Mouse (Mus musculus) thymus, adult 2 months (tissue): ENCODE measurements at regions not wholly inside any gene's neighbourhood (a gene's known extent, or its start where the extent isn't known, plus 50 kb on each side); places are given as distances from the start of the nearest gene placed in this dataset.

Source experiments
- DNase-seq: peaks from one replicate; pipeline ENCODE4 v3.0.0; 2021
- H3K27ac ChIP-seq: fragments of 200-500 bp; 2 replicates; pipeline ENCODE4 v1.5.1; 2012; ENCODE audit warnings: low read length, control low read depth; ENCODE audit not compliant: control insufficient read depth, insufficient read depth
- H3K27me3 ChIP-seq: fragments of 200-500 bp; 2 replicates; pipeline ENCODE4 v1.6.1; 2012; ENCODE audit warnings: mild to moderate bottlenecking, low read length, moderate library complexity, mixed read lengths; ENCODE audit not compliant: control insufficient read depth, insufficient read depth
- H3K36me3 ChIP-seq: fragments of 200-500 bp; 2 replicates; pipeline ENCODE4 v1.6.1; 2012; ENCODE audit warnings: mild to moderate bottlenecking, low read length, moderate library complexity; ENCODE audit not compliant: control insufficient read depth, insufficient read depth
- H3K4me1 ChIP-seq: fragments of 200-500 bp; replicated peaks from 2 replicates; pipeline ENCODE4 v1.6.1; 2012; ENCODE audit warnings: low read length; ENCODE audit not compliant: control insufficient read depth, insufficient read depth
- H3K4me3 ChIP-seq: fragments of 200-500 bp; 2 replicates; pipeline ENCODE4 v1.5.1; 2012; ENCODE audit warnings: mild to moderate bottlenecking, low read length, control low read depth, moderate library complexity; ENCODE audit not compliant: control insufficient read depth, insufficient read depth
- CTCF ChIP-seq: fragments of 200-500 bp; IDR thresholded peaks from 2 replicates; pipeline ENCODE4 v1.5.1; 2012; ENCODE audit warnings: mild to moderate bottlenecking, control low read depth, low read length, moderate library complexity, borderline replicate concordance; ENCODE audit not compliant: control insufficient read depth, poor library complexity, insufficient read depth; ENCODE audit errors: extremely low read depth
- POLR2A ChIP-seq: fragments of 200-500 bp; IDR thresholded peaks from 2 replicates; pipeline ENCODE4 v1.6.1; 2012; ENCODE audit warnings: mild to moderate bottlenecking, low read length, control low read depth, moderate library complexity; ENCODE audit not compliant: control insufficient read depth, poor library complexity, insufficient read depth; ENCODE audit errors: extremely low read depth
- WGBS: fragments of 180-500 bp; shearing (Covaris S2); methylation state at CpG from one replicate; pipeline ENCODE4 v1.1.7; 2018; 5-methylcytosine and 5-hydroxymethylcytosine counted together

DNA sequence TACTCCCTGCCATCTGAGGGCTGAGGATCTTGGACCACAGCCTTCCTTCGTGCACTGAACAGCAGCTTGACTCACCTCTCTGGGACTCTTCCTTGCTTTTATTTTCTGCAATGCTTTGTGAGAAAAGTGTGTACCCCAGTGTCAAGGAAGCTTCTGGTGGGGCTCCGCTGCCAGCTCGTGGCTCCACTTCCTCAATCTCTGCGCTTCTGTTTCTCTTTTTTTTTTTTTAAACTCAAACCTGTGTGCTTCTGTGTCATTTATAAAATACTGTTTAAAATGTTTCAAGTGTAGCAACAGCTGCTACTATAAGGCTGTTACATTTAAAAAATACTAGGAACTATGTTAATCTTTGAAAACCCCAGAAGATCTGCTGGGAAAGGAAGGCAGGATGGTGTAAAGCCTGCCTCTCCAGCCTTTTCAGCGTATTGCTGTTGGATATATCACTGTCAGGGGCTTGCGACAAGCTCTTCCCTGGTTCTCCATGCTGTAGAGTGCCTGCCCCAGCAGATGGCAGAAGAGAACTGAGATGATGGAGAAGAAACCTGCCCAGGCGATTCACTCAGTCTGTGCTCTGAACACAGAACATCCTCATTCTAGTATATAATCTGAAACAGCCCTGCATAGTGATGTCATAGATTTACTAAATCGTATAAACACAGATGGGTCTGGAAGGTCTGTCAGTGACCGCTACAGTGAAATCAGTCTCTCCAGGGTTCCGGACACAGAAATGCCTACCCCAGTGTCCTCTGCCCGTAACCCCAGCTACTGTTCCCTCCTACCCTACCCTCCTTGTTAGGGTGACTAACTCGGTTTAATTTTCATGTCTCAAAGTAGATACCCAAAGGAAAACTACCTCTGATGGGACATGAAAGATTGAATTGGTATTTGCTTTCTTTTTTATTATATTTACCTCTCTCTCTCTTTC is 61.8 kb upstream of the Sv2b start:
- Histone ChIP-seq H3K27me3 (no peaks in the 10 kb centered on the region), H3K27ac (peak overlapping the region; percentile 29; the same call in 1 of the 2 replicates), H3K4me1 (peaks cover 23% of the 10 kb centered on the region), H3K4me3 (no peak overlapping the region), H3K36me3 (no peaks in the 10 kb centered on the region)
- TF ChIP-seq POLR2A (no peak), CTCF (no peak)
- WGBS = 19% methylated on average over 12 of the region's 12 CpGs
- DNase-seq = peak; percentile 85

DNA sequence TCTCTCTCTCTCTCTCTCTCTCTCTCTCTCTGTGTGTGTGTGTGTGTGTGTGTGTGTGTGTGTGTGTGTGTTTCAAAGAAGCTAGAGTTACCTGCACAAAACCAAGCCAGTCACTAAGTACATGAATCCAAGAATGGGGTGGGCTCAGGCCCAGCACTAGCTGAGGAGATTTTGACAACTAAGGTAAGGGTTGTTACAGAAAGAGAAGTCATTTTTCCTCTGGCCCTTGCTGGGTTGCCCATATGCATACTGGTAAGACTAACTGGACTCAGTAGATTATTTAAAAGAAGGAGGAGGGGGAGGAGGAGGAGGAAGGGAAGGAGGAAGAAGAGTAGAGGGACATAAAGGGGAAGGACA is 62.4 kb upstream of the Sv2b start:
- Histone ChIP-seq H3K4me3 (no peak overlapping the region), H3K27me3 (no peaks in the 10 kb centered on the region), H3K27ac (no peak overlapping the region), H3K4me1 (peaks cover 23% of the 10 kb centered on the region), H3K36me3 (no peaks in the 10 kb centered on the region)
- DNase-seq = no peak
- TF ChIP-seq POLR2A (no peak), CTCF (no peak)

DNA sequence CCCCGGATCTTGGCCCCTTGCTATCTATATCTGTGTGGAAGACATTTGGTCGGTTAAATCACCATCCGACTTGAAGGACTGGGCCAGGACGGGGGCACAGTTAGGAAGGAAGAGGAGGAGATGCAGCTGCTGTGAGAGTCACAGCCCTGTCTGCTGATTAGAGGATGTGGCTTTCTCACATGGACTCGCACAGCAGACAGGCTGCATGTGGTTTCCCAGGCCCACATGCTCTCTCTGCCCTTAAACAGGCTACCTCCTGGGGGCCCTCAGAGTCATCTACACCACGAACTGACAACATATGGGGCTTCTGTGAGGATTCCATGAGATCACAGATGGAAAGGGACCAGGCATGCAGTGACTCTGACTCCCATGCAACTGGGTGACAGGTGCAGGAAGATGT is 62.9 kb upstream of the Sv2b start:
- peak; percentile 70 for DNase-seq
- H3K36me3 ChIP-seq = no peaks in the 10 kb centered on the region
- H3K4me1 ChIP-seq = peaks cover 23% of the 10 kb centered on the region
- no peaks in the 10 kb centered on the region for H3K27me3 ChIP-seq
- WGBS = 4% methylated on average over 6 of the region's 6 CpGs
- H3K4me3 ChIP-seq = no peak overlapping the region
- TF ChIP-seq POLR2A = no peak
- H3K27ac ChIP-seq = peak overlapping the region; percentile 48; the same call in 1 of the 2 replicates

DNA sequence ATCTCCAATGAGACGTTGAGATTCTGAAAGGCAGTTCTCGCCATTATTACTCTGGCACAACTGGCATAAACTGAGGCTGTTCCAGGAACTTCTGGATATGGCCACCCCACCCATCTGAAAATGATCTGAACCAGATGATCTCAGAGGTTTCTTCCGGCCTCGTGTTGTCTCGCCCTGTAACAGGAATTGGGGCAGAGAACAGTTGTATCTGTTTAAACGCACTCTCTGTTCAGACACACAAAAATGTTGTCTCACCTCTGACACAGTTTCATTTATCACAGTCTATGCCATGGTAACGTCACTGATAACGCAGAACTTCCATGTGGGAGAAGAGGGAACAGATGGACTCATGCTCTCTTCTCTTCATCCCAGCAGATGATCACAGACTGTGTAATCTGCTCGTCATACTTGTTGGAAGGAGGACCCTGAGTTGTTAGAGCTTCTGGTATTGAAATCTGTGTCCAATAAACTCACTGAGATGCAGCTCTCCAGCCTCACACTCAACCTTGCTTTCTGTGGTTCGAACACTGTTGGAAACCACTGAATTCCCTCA is 63.9 kb upstream of the Sv2b start:
- DNase-seq = no peak
- no peaks in the 10 kb centered on the region for H3K36me3 ChIP-seq
- WGBS = 49% methylated on average over 10 of the region's 10 CpGs

GRCm38 (mm10) chr7:75374506-75374905 is 65.4 kb upstream of the Sv2b start:
- no peak overlapping the region for H3K4me3 ChIP-seq
- no peaks in the 10 kb centered on the region for H3K27me3 ChIP-seq
- DNase-seq = no peak
- peaks cover 23% of the 10 kb centered on the region for H3K4me1 ChIP-seq
- no peak for TF ChIP-seq CTCF
- no peak for TF ChIP-seq POLR2A
- no peaks in the 10 kb centered on the region for H3K36me3 ChIP-seq
- 48% methylated on average over 6 of the region's 6 CpGs for WGBS
- peak overlapping the region; percentile 63 for H3K27ac ChIP-seq

More for the DNA sequence above, 63.9 kb upstream of the Sv2b start:
- H3K27ac ChIP-seq = no peak overlapping the region
- TF ChIP-seq POLR2A (no peak), CTCF (no peak)
- no peaks in the 10 kb centered on the region for H3K27me3 ChIP-seq
- H3K4me1 ChIP-seq = peaks cover 23% of the 10 kb centered on the region
- H3K4me3 ChIP-seq = no peak overlapping the region

GRCm38 (mm10) chr7:75379595-75379994 is 70.5 kb upstream of the Sv2b start:
- TF ChIP-seq CTCF (no peak), POLR2A (no peak)
- peaks cover 7% of the 10 kb centered on the region for H3K4me1 ChIP-seq
- no peaks in the 10 kb centered on the region for H3K27me3 ChIP-seq
- no peak overlapping the region for H3K27ac ChIP-seq
- no peaks in the 10 kb centered on the region for H3K36me3 ChIP-seq
- WGBS = 82% methylated on average over 3 of the region's 3 CpGs
- H3K4me3 ChIP-seq = no peak overlapping the region
- DNase-seq = no peak

- peak; percentile 29 for DNase-seq
- Histone ChIP-seq H3K27me3 (no peaks in the 10 kb centered on the region), H3K27ac (peak overlapping the region; percentile 73), H3K4me3 (no peak overlapping the region), H3K36me3 (no peaks in the 10 kb centered on the region), H3K4me1 (peaks cover 11% of the 10 kb centered on the region)
- TF ChIP-seq POLR2A (no peak), CTCF (no peak)
- 43% methylated on average over 8 of the region's 8 CpGs for WGBS
Measured at GRCm38 (mm10) chr7:75384506-75384911, 70.8 kb upstream of the Akap13 start.
